Mouse (Mus musculus): Measurements from ENCODE around the gene 4933403O08Rik. TPM values are rescaled to one million over a fixed set of nuclear protein-coding genes. Genes with fewer than 3 reads are reported as not detected.

4933403O08Rik gene
- polyA plus RNA-seq (2014; fragmentation: Nextera tagmentation; extraction: Ambion mirVana), result not detected in 2 replicates

GRCm38 (mm10) chrX:112238749-112239148, at the start of gene 4933403O08Rik:
4933403O08Rik (plus strand) TSS chrX:112239049.
- WGBS, result 91% methylated on average over 3 of the region's 3 CpGs
- Histone ChIP-seq H3K4me1 (ENCODE audit: control insufficient read depth, insufficient read depth, low read length) (no peaks in the 10 kb centered on the region), H3K4me2 (ENCODE audit: low read depth, low read length) (no peak within 1 kb of the TSS), H3K9ac (replicated peaks; ENCODE audit: low read length) (no peak within 1 kb of the TSS), H3K27ac (replicated peaks; ENCODE audit: low read depth, low read length) (no peak within 1 kb of the TSS), H3K27me3 (ENCODE audit: control insufficient read depth, insufficient read depth, low read length) (no peaks in the 10 kb centered on the region), H3K9me3 (replicated peaks; ENCODE audit: control insufficient read depth, low read length) (no peaks in the 10 kb centered on the region), H3K4me3 (ENCODE audit: low read depth, low read length) (no peak within 1 kb of the TSS), H3K36me3 (replicated peaks; ENCODE audit: control insufficient read depth, insufficient read depth, low read depth, low read length) (no peaks in the 10 kb centered on the region)
- ATAC-seq (replicated peaks; ENCODE audit: insufficient number of reproducible peaks, low FRiP score, low TSS enrichment, low read depth) (no peak), DNase-seq (ENCODE audit: low spot score) (no peak)

DNA sequence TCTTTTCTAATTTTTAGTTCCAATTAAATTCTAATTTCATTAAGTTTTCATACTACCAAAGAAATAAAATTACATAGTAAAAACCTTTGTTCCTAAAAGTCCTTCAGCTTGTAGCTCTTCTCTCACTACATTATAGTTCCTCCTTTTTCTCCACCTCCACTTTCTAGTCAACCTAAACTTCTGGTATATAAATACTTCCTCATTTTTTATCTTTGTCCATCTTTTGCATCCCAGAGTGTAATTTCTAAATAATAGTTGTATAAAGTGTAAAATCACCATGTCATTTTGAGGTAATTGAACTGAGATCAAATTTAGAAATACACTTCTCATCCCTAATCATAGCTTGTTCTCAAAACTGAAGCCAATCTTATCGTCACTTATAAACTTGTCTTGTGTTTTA, 4.1 kb downstream of the 4933403O08Rik start:
- H3K4me3 ChIP-seq (ENCODE audit: low read depth, low read length), result no peak overlapping the region
- H3K4me2 ChIP-seq (ENCODE audit: low read depth, low read length), result no peak overlapping the region
- no peak overlapping the region for H3K9ac ChIP-seq (replicated peaks; ENCODE audit: low read length)
- no peaks in the 10 kb centered on the region for H3K36me3 ChIP-seq (replicated peaks; ENCODE audit: control insufficient read depth, insufficient read depth, low read depth, low read length)
- no peaks in the 10 kb centered on the region for H3K9me3 ChIP-seq (replicated peaks; ENCODE audit: control insufficient read depth, low read length)
- no peak overlapping the region for H3K27ac ChIP-seq (replicated peaks; ENCODE audit: low read depth, low read length)
- DNase-seq (ENCODE audit: low spot score) (no peak), ATAC-seq (replicated peaks; ENCODE audit: insufficient number of reproducible peaks, low FRiP score, low TSS enrichment, low read depth) (no peak)
- no peaks in the 10 kb centered on the region for H3K27me3 ChIP-seq (ENCODE audit: control insufficient read depth, insufficient read depth, low read length)
- no peaks in the 10 kb centered on the region for H3K4me1 ChIP-seq (ENCODE audit: control insufficient read depth, insufficient read depth, low read length)
- 78% methylated on average over 1 of the region's 1 CpGs for WGBS

DNA sequence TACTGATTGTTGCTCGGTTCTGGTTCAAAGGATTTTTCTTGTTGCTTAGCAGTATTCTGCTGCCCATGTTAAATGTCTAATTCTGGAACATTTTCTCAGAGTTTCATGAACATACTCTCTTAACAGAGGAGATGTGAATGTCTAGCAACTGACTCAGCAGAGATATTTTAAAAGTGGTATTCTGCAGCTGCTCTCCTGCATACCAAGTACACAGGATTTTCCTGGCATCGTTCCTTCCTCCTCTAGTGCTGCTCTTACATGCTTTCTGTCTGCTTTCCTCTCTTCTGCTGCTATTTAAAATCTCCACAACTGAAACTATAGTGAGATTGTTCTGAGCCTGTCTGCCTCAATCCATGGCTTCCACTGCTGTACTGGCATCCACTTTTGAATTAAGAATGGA, 16.7 kb downstream of the 4933403O08Rik start:
- 85% methylated on average over 2 of the region's 2 CpGs for WGBS

GRCm38 (mm10) chrX:112273550-112273949, 34.7 kb downstream of the 4933403O08Rik start:
- no peak overlapping the region for H3K4me3 ChIP-seq (ENCODE audit: low read depth, low read length)
- H3K9me3 ChIP-seq (replicated peaks; ENCODE audit: control insufficient read depth, low read length), result no peaks in the 10 kb centered on the region
- DNase-seq (ENCODE audit: low spot score) (no peak), ATAC-seq (replicated peaks; ENCODE audit: insufficient number of reproducible peaks, low FRiP score, low TSS enrichment, low read depth) (no peak)
- H3K36me3 ChIP-seq (replicated peaks; ENCODE audit: control insufficient read depth, insufficient read depth, low read depth, low read length), result no peaks in the 10 kb centered on the region
- H3K4me1 ChIP-seq (ENCODE audit: control insufficient read depth, insufficient read depth, low read length), result no peaks in the 10 kb centered on the region
- 80% methylated on average over 1 of the region's 1 CpGs for WGBS
- H3K27ac ChIP-seq (replicated peaks; ENCODE audit: low read depth, low read length), result no peak overlapping the region
- no peak overlapping the region for H3K4me2 ChIP-seq (ENCODE audit: low read depth, low read length)
- no peaks in the 10 kb centered on the region for H3K27me3 ChIP-seq (ENCODE audit: control insufficient read depth, insufficient read depth, low read length)
- H3K9ac ChIP-seq (replicated peaks; ENCODE audit: low read length), result no peak overlapping the region

More for the DNA sequence above, 16.7 kb downstream of the 4933403O08Rik start:
- Histone ChIP-seq H3K4me1 (ENCODE audit: control insufficient read depth, insufficient read depth, low read length) (no peaks in the 10 kb centered on the region), H3K9me3 (replicated peaks; ENCODE audit: control insufficient read depth, low read length) (no peaks in the 10 kb centered on the region), H3K27ac (replicated peaks; ENCODE audit: low read depth, low read length) (no peak overlapping the region), H3K9ac (replicated peaks; ENCODE audit: low read length) (no peak overlapping the region), H3K4me3 (ENCODE audit: low read depth, low read length) (no peak overlapping the region), H3K4me2 (ENCODE audit: low read depth, low read length) (no peak overlapping the region), H3K27me3 (ENCODE audit: control insufficient read depth, insufficient read depth, low read length) (no peaks in the 10 kb centered on the region), H3K36me3 (replicated peaks; ENCODE audit: control insufficient read depth, insufficient read depth, low read depth, low read length) (no peaks in the 10 kb centered on the region)
- DNase-seq (ENCODE audit: low spot score) (no peak), ATAC-seq (replicated peaks; ENCODE audit: insufficient number of reproducible peaks, low FRiP score, low TSS enrichment, low read depth) (no peak)

Other genes starting within 250 kb of the 4933403O08Rik start
- 0.53 and 1.2 TPM in 2 replicates for gene Tex16, start 228.0 kb upstream of the 4933403O08Rik start, polyA plus RNA-seq (2014; fragmentation: Nextera tagmentation; extraction: Ambion mirVana)
- 81.9 and 85.8 TPM in 2 replicates for gene Apool, start 72.3 kb downstream of the 4933403O08Rik start, polyA plus RNA-seq (2014; fragmentation: Nextera tagmentation; extraction: Ambion mirVana)
- not detected in 2 replicates for gene Satl1, start 167.7 kb downstream of the 4933403O08Rik start, polyA plus RNA-seq (2014; fragmentation: Nextera tagmentation; extraction: Ambion mirVana)